Mouse (Mus musculus) monocyte, adult 5-6 weeks (primary cell): ENCODE measurements around the gene Efcab5. TPM values are rescaled to one million over a fixed set of nuclear protein-coding genes. Genes with fewer than 3 reads are reported as not detected.

Experiments
- ATAC-seq: fragments of 153-309, 156-312 bp; replicated peaks from 2 replicates; pipeline ENCODE4 v1.8.0; 2017; ENCODE audit warnings: mild to moderate bottlenecking; ENCODE audit not compliant: low TSS enrichment, insufficient number of reproducible peaks, severe bottlenecking, poor library complexity, low FRiP score
- total RNA-seq: library from RNA; stranded (forward); fragments of 200-1000, 200-491, 200-594 nt; gene quantifications from 3 replicates; pipeline ENCODE4 v1.2.3, GENCODE M21; 2017

Efcab5 gene
- total RNA-seq, 1 experiment from 2014 or later: 2.4 TPM

DNA sequence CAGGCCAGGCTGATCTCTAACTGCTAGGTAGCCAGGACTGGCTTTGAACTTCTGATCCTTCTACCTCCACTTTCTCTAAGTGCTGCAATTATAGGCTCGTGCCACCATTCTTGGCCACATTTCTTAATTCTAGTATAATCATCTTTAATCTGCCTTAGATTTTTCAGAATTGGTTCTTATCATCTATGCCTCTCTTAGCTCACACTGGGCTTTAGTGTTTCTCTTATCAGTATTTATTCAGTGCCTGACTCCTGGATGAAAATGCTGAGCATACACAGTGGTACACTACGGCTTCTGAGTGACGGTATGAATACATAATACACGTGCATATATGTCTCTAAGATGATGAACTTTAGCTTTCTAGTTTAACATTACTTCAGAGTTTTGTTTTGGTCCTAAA is 119.9 kb downstream of the Efcab5 start:
- ATAC-seq: no peak

- no peak for ATAC-seq
These were observed 125.4 kb downstream of the Efcab5 start for GRCm38 (mm10) chr11:77063406-77063805.

- no peak for ATAC-seq
These were observed 126.8 kb downstream of the Efcab5 start for GRCm38 (mm10) chr11:77061951-77062350.

GRCm38 (mm10) chr11:77042816-77043215 is 146.0 kb downstream of the Efcab5 start:
- no peak for ATAC-seq

GRCm38 (mm10) chr11:77041891-77042290 is 146.9 kb downstream of the Efcab5 start:
- ATAC-seq: no peak

Other genes with a start within 250 kb of the Efcab5 start
- 5.0 to 11.6 TPM (median 11.4 TPM) in 3 replicates for gene Slc6a4, start 190.4 kb downstream of the Efcab5 start, total RNA-seq
- 38.3 to 53.1 TPM (median 43.4 TPM) in 3 replicates for gene Nsrp1, start 110.5 kb downstream of the Efcab5 start, total RNA-seq
- 254 to 316 TPM (median 254 TPM) in 3 replicates for gene Ssh2, start 27.3 kb upstream of the Efcab5 start, total RNA-seq